Mouse (Mus musculus): ENCODE results near the gene Rnd1. TPM values are rescaled to one million over a fixed set of nuclear protein-coding genes. Genes with fewer than 3 reads are reported as not detected.

Rnd1 gene
- polyA plus RNA-seq, 1 experiment, result 1.1 TPM

DNA sequence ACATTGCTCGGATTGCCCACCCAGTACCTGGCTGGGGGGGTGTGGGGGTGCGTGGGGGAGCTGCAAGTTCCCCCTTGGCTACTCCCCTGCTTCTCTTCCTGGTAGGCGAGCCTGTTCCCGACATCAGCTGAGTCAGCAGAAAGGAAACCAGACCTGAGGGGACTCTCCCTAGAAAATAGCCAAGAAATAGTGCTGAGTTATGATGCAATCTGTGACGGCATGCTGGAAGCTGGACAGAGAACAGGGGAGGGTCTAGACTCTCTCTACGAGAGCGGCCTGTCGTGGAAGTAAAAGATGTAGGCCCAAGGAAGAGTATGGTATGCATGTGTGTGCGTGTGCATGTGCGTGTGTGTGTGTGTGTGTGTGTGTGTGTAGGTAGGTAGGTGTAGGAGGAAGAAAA, 5.9 kb upstream of the Rnd1 start:
- H3K27ac ChIP-seq (ENCODE audit: insufficient read depth, low read depth, low read length), result peak overlapping the region; percentile 49

GRCm38 (mm10) chr15:98681633-98682032, 4.4 kb upstream of the Rnd1 start:
- TF ChIP-seq CTCF (IDR thresholded peaks at IDR 0.05; ENCODE audit: low read depth, low read length) (no peak), POLR2A (IDR thresholded peaks at IDR 0.05; ENCODE audit: borderline replicate concordance, low read depth, low read length) (no peak)
- peaks cover 29% of the 10 kb centered on the region for H3K4me1 ChIP-seq (ENCODE audit: control insufficient read depth, insufficient read depth, low read length)
- H3K4me3 ChIP-seq (ENCODE audit: insufficient read depth, low read length), result no peak overlapping the region
- no peak overlapping the region for H3K27ac ChIP-seq (ENCODE audit: insufficient read depth, low read depth, low read length)

More for the DNA sequence above, 5.9 kb upstream of the Rnd1 start:
- Histone ChIP-seq H3K4me3 (ENCODE audit: insufficient read depth, low read length) (no peak overlapping the region), H3K4me1 (ENCODE audit: control insufficient read depth, insufficient read depth, low read length) (peaks cover 27% of the 10 kb centered on the region)
- TF ChIP-seq POLR2A (IDR thresholded peaks at IDR 0.05; ENCODE audit: borderline replicate concordance, low read depth, low read length) (no peak), CTCF (IDR thresholded peaks at IDR 0.05; ENCODE audit: low read depth, low read length) (no peak)

DNA sequence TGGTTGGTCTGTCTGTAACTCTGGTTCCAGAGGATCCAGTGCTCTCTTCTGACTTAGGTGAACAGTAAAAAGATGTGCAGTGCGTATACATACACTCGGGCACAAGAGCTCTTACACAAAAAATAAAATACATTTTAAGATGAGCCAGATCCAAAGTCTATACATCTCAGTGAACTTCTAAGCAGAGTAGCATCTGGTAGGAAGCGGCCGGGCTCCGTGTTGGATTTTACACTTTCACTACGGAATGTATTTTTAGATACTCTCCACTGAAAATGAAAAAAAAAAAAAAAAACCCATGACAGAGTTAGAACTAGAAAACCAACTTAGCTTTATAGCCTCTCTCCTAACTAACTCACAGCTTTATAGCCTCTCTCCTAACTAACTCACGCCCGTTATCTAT, 3.4 kb upstream of the Rnd1 start:
- peaks cover 34% of the 10 kb centered on the region for H3K4me1 ChIP-seq (ENCODE audit: control insufficient read depth, insufficient read depth, low read length)
- no peak overlapping the region for H3K27ac ChIP-seq (ENCODE audit: insufficient read depth, low read depth, low read length)
- TF ChIP-seq CTCF (IDR thresholded peaks at IDR 0.05; ENCODE audit: low read depth, low read length), result no peak
- no peak for TF ChIP-seq POLR2A (IDR thresholded peaks at IDR 0.05; ENCODE audit: borderline replicate concordance, low read depth, low read length)
- H3K4me3 ChIP-seq (ENCODE audit: insufficient read depth, low read length), result no peak overlapping the region

GRCm38 (mm10) chr15:98677977-98678376, 716 bp upstream of the Rnd1 start:
- no peak for TF ChIP-seq CTCF (IDR thresholded peaks at IDR 0.05; ENCODE audit: low read depth, low read length)
- TF ChIP-seq POLR2A (IDR thresholded peaks at IDR 0.05; ENCODE audit: borderline replicate concordance, low read depth, low read length), result no peak
- Histone ChIP-seq H3K4me3 (ENCODE audit: insufficient read depth, low read length) (no peak overlapping the region), H3K27ac (ENCODE audit: insufficient read depth, low read depth, low read length) (no peak overlapping the region), H3K4me1 (ENCODE audit: control insufficient read depth, insufficient read depth, low read length) (peaks cover 16% of the 10 kb centered on the region)

- no peak for TF ChIP-seq CTCF (IDR thresholded peaks at IDR 0.05; ENCODE audit: low read depth, low read length)
- no peak for TF ChIP-seq POLR2A (IDR thresholded peaks at IDR 0.05; ENCODE audit: borderline replicate concordance, low read depth, low read length)
- Histone ChIP-seq H3K4me1 (ENCODE audit: control insufficient read depth, insufficient read depth, low read length) (peaks cover 20% of the 10 kb centered on the region), H3K27ac (ENCODE audit: insufficient read depth, low read depth, low read length) (no peak overlapping the region), H3K4me3 (ENCODE audit: insufficient read depth, low read length) (peak overlapping the region; percentile 53)
These were observed 790 bp downstream of the Rnd1 start for GRCm38 (mm10) chr15:98676471-98676870.

DNA sequence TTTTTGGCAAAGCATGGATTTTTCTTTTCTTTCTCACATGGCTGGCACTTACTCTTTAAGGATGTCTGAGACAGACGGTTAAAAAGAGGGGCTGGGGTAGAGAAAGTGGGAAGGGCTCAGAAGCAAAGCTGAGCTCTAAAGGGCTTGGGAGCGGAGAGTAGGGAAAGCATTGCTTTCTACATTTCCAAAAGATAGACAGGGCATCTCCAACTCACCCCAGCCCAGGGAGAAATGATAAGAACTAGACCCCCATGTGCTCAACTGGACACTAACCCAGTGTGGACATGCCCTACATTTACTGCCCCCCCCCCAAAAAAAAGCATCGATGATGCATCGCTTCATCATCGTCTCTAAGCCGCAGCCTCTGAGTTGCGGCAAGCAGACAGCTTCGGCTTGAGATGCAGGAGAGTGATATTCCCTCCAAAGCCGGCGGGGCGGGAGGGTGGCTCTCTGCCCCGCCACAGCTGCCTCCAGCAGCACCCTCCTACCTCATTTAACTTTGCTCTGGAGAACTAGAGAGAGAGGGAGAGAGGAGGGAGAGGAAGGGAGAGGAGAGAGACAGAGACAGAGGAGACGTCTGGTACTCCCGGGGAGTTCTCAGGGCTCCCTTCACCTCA, 1.5 kb downstream of the Rnd1 start:
- peaks cover 20% of the 10 kb centered on the region for H3K4me1 ChIP-seq (ENCODE audit: control insufficient read depth, insufficient read depth, low read length)
- no peak overlapping the region for H3K27ac ChIP-seq (ENCODE audit: insufficient read depth, low read depth, low read length)
- TF ChIP-seq CTCF (IDR thresholded peaks at IDR 0.05; ENCODE audit: low read depth, low read length) (no peak), POLR2A (IDR thresholded peaks at IDR 0.05; ENCODE audit: borderline replicate concordance, low read depth, low read length) (no peak)
- peak overlapping the region; percentile 15; the same call in 1 of the 2 replicates for H3K4me3 ChIP-seq (ENCODE audit: insufficient read depth, low read length)

GRCm38 (mm10) chr15:98674994-98675545, 2.2 kb downstream of the Rnd1 start:
- H3K4me1 ChIP-seq (ENCODE audit: control insufficient read depth, insufficient read depth, low read length), result peaks cover 20% of the 10 kb centered on the region
- H3K4me3 ChIP-seq (ENCODE audit: insufficient read depth, low read length), result no peak overlapping the region
- no peak overlapping the region for H3K27ac ChIP-seq (ENCODE audit: insufficient read depth, low read depth, low read length)
- TF ChIP-seq POLR2A (IDR thresholded peaks at IDR 0.05; ENCODE audit: borderline replicate concordance, low read depth, low read length) (no peak), CTCF (IDR thresholded peaks at IDR 0.05; ENCODE audit: low read depth, low read length) (no peak)

- TF ChIP-seq POLR2A (IDR thresholded peaks at IDR 0.05; ENCODE audit: borderline replicate concordance, low read depth, low read length) (no peak), CTCF (IDR thresholded peaks at IDR 0.05; ENCODE audit: low read depth, low read length) (no peak)
- Histone ChIP-seq H3K4me3 (ENCODE audit: insufficient read depth, low read length) (no peak overlapping the region), H3K27ac (ENCODE audit: insufficient read depth, low read depth, low read length) (no peak overlapping the region), H3K4me1 (ENCODE audit: control insufficient read depth, insufficient read depth, low read length) (peaks cover 20% of the 10 kb centered on the region)
These were observed 2.8 kb downstream of the Rnd1 start for GRCm38 (mm10) chr15:98674284-98674993.

DNA sequence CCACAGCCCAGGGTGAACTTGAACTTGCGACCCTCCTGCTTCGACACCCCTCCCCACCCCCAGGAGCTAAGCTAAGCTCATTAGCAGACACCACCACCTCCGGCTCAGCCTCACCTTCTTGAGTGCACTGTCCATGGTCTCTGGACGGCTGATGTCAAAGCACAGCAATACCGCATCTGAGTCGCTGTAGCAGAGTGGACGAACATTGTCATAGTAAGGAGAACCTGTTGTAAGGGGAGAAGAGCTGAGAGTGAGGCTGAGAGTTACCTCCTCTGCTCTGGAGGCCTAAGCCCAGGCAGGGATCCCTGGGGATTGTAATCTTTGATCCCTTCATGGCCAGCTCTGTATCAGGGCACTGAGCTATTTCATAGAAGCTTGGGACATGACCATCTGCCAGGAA, 3.5 kb downstream of the Rnd1 start:
- Histone ChIP-seq H3K27ac (ENCODE audit: insufficient read depth, low read depth, low read length) (no peak overlapping the region), H3K4me1 (ENCODE audit: control insufficient read depth, insufficient read depth, low read length) (peaks cover 20% of the 10 kb centered on the region), H3K4me3 (ENCODE audit: insufficient read depth, low read length) (no peak overlapping the region)
- no peak for TF ChIP-seq POLR2A (IDR thresholded peaks at IDR 0.05; ENCODE audit: borderline replicate concordance, low read depth, low read length)
- no peak for TF ChIP-seq CTCF (IDR thresholded peaks at IDR 0.05; ENCODE audit: low read depth, low read length)

- no peak overlapping the region for H3K4me3 ChIP-seq (ENCODE audit: insufficient read depth, low read length)
- H3K27ac ChIP-seq (ENCODE audit: insufficient read depth, low read depth, low read length), result 0 out of 2 replicates have a peak overlapping the region, but pooled peaks have one; percentile 32
- TF ChIP-seq POLR2A (IDR thresholded peaks at IDR 0.05; ENCODE audit: borderline replicate concordance, low read depth, low read length), result no peak
- no peak for TF ChIP-seq CTCF (IDR thresholded peaks at IDR 0.05; ENCODE audit: low read depth, low read length)
- H3K4me1 ChIP-seq (ENCODE audit: control insufficient read depth, insufficient read depth, low read length), result peaks cover 18% of the 10 kb centered on the region
These were observed 4.7 kb downstream of the Rnd1 start for GRCm38 (mm10) chr15:98672592-98672991.

All from bone marrow macrophage, adult 2 months (primary cell).